Mouse (Mus musculus) kidney, postnatal 0 days (tissue): ENCODE results near the gene Itgb2l. TPM values are rescaled to one million over a fixed set of nuclear protein-coding genes. Genes with fewer than 3 reads are reported as not detected.
A peak's percentile ranks its signal among the peaks of the same experiment; 100 is the strongest.

Experiments used
- ATAC-seq: fragments of 200-750 bp; cut with Nextera tagmentation; replicated peaks from 2 replicates; pipeline ENCODE4 v1.8.0; 2017; ENCODE audit warnings: low read depth, moderate number of reproducible peaks, moderate TSS enrichment, moderate library complexity; ENCODE audit not compliant: low FRiP score
- DNase-seq: peaks from one replicate; pipeline ENCODE4 v3.0.0-alpha.2; 2016; ENCODE audit warnings: low spot score
- H3K27ac ChIP-seq: fragments of 300-500 bp; sonication (generic); 2 replicates; pipeline ENCODE4 v1.5.1; 2014; ENCODE audit warnings: mild to moderate bottlenecking
- H3K27me3 ChIP-seq: fragments of 300-500 bp; sonication (generic); 2 replicates; pipeline ENCODE4 v1.6.1; 2014; ENCODE audit warnings: low read length, mixed read lengths; ENCODE audit not compliant: insufficient read depth
- H3K36me3 ChIP-seq: fragments of 300-500 bp; sonication (generic); 2 replicates; pipeline ENCODE4 v1.6.1; 2014; ENCODE audit warnings: low read length, mixed read lengths; ENCODE audit not compliant: insufficient read depth
- H3K4me1 ChIP-seq: fragments of 300-500 bp; sonication (generic); replicated peaks from 2 replicates; pipeline ENCODE4 v1.6.1; 2014; ENCODE audit warnings: antibody characterized with exemption, low read length, mixed read lengths; ENCODE audit not compliant: insufficient read depth
- H3K4me2 ChIP-seq: fragments of 300-500 bp; sonication (generic); 2 replicates; pipeline ENCODE4 v1.6.1; 2014; ENCODE audit warnings: mild to moderate bottlenecking, low read length, moderate library complexity, mixed read lengths
- H3K4me3 ChIP-seq: fragments of 300-500 bp; sonication (generic); replicated peaks from 2 replicates; pipeline ENCODE4 v1.5.1; 2014; ENCODE audit warnings: low read depth, low read length
- H3K9ac ChIP-seq: fragments of 300-500 bp; sonication (generic); 2 replicates; pipeline ENCODE4 v1.6.1; 2014; ENCODE audit warnings: low read depth, low read length
- H3K9me3 ChIP-seq: fragments of 300-500 bp; sonication (generic); replicated peaks from 2 replicates; pipeline ENCODE4 v1.6.1; 2016; ENCODE audit warnings: low read length, inconsistent platforms, mixed read lengths
- CTCF ChIP-seq: IDR thresholded peaks from 2 replicates; pipeline ENCODE4 v1.5.1; 2016; ENCODE audit warnings: antibody characterized with exemption, low read depth, mild to moderate bottlenecking, moderate library complexity
- WGBS: fragments of 180-500 bp; shearing (Covaris S2); extraction: QIAGEN DNeasy Blood & Tissue Kit; methylation state at CpG from one replicate; pipeline ENCODE4 v1.1.7; 2014; 5-methylcytosine and 5-hydroxymethylcytosine counted together
- polyA plus RNA-seq: library from polyadenylated mRNA; unstranded; fragments of >200 nt; fragmentation: Nextera tagmentation; extraction: Ambion mirVana; gene quantifications from 2 replicates; pipeline ENCODE4 v1.2.1, GENCODE M21; 2015

Gene Itgb2l
- polyA plus RNA-seq, 1 experiment from 2014 or later, result 0.79 TPM

- Histone ChIP-seq H3K27me3 (no peaks in the 10 kb centered on the region), H3K4me3 (no peak overlapping the region), H3K9ac (no peak overlapping the region), H3K4me1 (no peaks in the 10 kb centered on the region), H3K36me3 (no peaks in the 10 kb centered on the region; the same call in 1 of the 2 replicates), H3K9me3 (no peaks in the 10 kb centered on the region), H3K27ac (no peak overlapping the region), H3K4me2 (no peak overlapping the region; the same call in 1 of the 2 replicates)
- ATAC-seq (peak; percentile 64), DNase-seq (peak; percentile 89)
- no peak for TF ChIP-seq CTCF
- WGBS, result under 1% methylated on average over 7 of the region's 7 CpGs
Measured at GRCm38 (mm10) chr16:96376342-96376741, 67.1 kb downstream of the Itgb2l start.

DNA sequence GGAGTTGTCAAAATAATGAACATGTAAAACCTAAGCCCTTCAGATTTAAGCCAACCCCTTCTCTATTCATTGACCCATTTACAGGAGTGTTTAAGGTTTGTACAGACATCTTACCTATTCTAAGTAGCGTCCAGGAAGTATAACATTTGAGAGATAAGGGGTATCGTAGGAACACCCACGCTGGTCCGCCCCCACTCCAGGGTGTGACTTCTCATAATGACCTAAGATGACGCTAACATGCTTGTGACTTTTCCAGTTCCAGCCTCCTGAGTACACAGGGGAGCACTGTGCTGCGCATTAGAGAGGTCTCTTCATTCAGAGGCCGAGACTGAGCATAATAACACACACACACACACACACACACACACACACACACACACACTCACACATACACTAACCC is 67.9 kb downstream of the Itgb2l start:
- no peak overlapping the region for H3K27ac ChIP-seq
- no peak overlapping the region for H3K9ac ChIP-seq
- H3K4me2 ChIP-seq, result no peak overlapping the region
- DNase-seq, result no peak
- H3K36me3 ChIP-seq, result no peaks in the 10 kb centered on the region
- no peaks in the 10 kb centered on the region for H3K4me1 ChIP-seq
- no peaks in the 10 kb centered on the region for H3K9me3 ChIP-seq
- WGBS, result 77% methylated on average over 7 of the region's 7 CpGs
- H3K27me3 ChIP-seq, result no peaks in the 10 kb centered on the region
- no peak overlapping the region for H3K4me3 ChIP-seq
- TF ChIP-seq CTCF, result no peak
- no peak for ATAC-seq

DNA sequence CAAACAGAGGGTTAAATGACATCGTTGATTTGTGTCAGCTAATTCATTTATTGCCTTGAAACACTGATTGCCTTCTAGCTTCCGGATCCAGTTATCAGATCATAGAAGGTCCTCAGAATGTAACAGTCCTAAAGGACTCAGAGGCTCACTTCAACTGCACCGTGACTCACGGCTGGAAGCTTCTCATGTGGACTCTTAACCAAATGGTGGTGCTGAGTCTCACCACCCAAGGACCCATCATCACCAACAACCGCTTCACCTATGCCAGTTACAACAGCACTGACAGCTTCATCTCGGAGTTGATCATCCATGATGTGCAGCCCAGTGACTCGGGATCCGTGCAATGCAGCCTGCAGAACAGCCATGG is 70.7 kb downstream of the Itgb2l start:
- Histone ChIP-seq H3K4me3 (no peak overlapping the region), H3K4me1 (no peaks in the 10 kb centered on the region), H3K36me3 (no peaks in the 10 kb centered on the region), H3K27ac (no peak overlapping the region), H3K9ac (no peak overlapping the region), H3K9me3 (no peaks in the 10 kb centered on the region), H3K27me3 (no peaks in the 10 kb centered on the region), H3K4me2 (no peak overlapping the region)
- DNase-seq (no peak), ATAC-seq (no peak)
- no peak for TF ChIP-seq CTCF
- 52% methylated on average over 8 of the region's 8 CpGs for WGBS

Other genes starting within 250 kb of the Itgb2l start
- gene Sh3bgr, start 243.2 kb downstream of the Itgb2l start, polyA plus RNA-seq, result 3.3 and 3.6 TPM in 2 replicates
- gene B3galt5, start 207.8 kb downstream of the Itgb2l start, polyA plus RNA-seq, result 4.8 and 5.6 TPM in 2 replicates
- 96.9 and 102 TPM in 2 replicates for gene Pcp4, start 24.0 kb upstream of the Itgb2l start, polyA plus RNA-seq